In the genomic region with DNA sequence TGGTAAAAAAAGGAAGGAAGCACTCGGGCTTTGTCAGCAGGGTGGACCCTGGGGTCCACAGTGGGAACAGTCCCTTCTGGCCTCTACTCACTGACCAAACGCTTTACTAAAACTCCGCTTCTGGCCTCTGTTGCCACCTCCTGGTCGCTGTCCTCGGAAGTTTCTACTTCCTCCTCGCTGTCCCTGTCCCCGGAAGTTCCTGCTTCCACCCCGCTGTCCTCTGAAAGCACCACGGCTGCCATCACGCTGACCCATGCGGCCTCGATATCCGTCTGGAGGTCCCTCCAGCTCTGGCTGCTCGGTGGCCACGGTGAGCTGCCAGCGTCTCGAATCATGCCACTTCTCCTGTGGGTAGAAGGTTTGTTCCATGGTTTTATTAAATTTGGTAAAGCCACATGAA, we compare ENCODE assay signal across 25 mouse cellular contexts. TPM values are rescaled to one million over a fixed set of nuclear protein-coding genes. Genes with fewer than 3 reads are reported as not detected.
DNase-seq lines count a peak whose midpoint lies in the region; ATAC-seq and TF ChIP-seq lines count a peak whose summit lies in the region.
"Had no signal": no experiment of that assay in that cellular context is flagged by ENCODE, and none has a peak within 500 bp of the region (broad histone marks: within the 10 kb centered on the region; RNA-seq: fewer than 3 reads in every experiment).

No protein-coding gene starts in this region.

- intact Hi-C loops in heart, postnatal 36 days (cut with DNase I) = no loop called here
- intact Hi-C loops in heart, postnatal 25 days (cut with DNase I) = no loop called here

- no peak overlapping the region for H3K4me2 ChIP-seq in liver, postnatal 0 days (ENCODE audit: low read depth, low read length)
- H3K4me2 ChIP-seq in liver, embryonic 12.5 days = no peak overlapping the region
- H3K4me2 ChIP-seq in hindbrain, embryonic 14.5 days (replicated peaks) = no peak overlapping the region
- H3K4me2 ChIP-seq: embryonic facial prominence, embryonic 13.5 days; embryonic facial prominence, embryonic 15.5 days; forebrain, embryonic 12.5 days had no signal

- no peak overlapping the region for H3K4me3 ChIP-seq in liver, postnatal 0 days (ENCODE audit: low read depth, low read length)
- H3K4me3 ChIP-seq in liver, embryonic 12.5 days = no peak overlapping the region
- peak overlapping the region; percentile 19; the same call in 1 of the 2 replicates for H3K4me3 ChIP-seq in small intestine, adult 2 months (ENCODE audit: low read depth, low read length)
- H3K4me3 ChIP-seq in hindbrain, embryonic 14.5 days (replicated peaks; ENCODE audit: low read length) = no peak overlapping the region
- H3K4me3 ChIP-seq: embryonic facial prominence, embryonic 13.5 days; embryonic facial prominence, embryonic 15.5 days; erythroblast, embryonic 14.5 days; forebrain, embryonic 10.5 days; forebrain, embryonic 12.5 days had no signal

- no peak overlapping the region for H3K27ac ChIP-seq in liver, postnatal 0 days (ENCODE audit: low read depth)
- H3K27ac ChIP-seq in liver, embryonic 12.5 days = no peak overlapping the region
- H3K27ac ChIP-seq in small intestine, adult 2 months (ENCODE audit: insufficient read depth, low read depth, low read length) = no peak overlapping the region
- H3K27ac ChIP-seq in hindbrain, embryonic 14.5 days = no peak overlapping the region
- H3K27ac ChIP-seq: embryonic facial prominence, embryonic 13.5 days; embryonic facial prominence, embryonic 15.5 days; forebrain, embryonic 10.5 days; forebrain, embryonic 12.5 days had no signal

- H3K4me1 ChIP-seq in liver, postnatal 0 days (ENCODE audit: insufficient read depth) = peaks cover 7% of the 10 kb centered on the region
- H3K4me1 ChIP-seq in liver, embryonic 12.5 days = peaks cover 10% of the 10 kb centered on the region
- peaks cover 3% of the 10 kb centered on the region for H3K4me1 ChIP-seq in small intestine, adult 2 months (ENCODE audit: control insufficient read depth, insufficient read depth, insufficient read length, low read length)
- H3K4me1 ChIP-seq in hindbrain, embryonic 14.5 days (replicated peaks; ENCODE audit: control insufficient read depth, insufficient read depth, low read length) = peaks cover 7% of the 10 kb centered on the region

- no peaks in the 10 kb centered on the region for H3K27me3 ChIP-seq in liver, postnatal 0 days (ENCODE audit: insufficient read depth, low read length)
- no peaks in the 10 kb centered on the region for H3K27me3 ChIP-seq in liver, embryonic 12.5 days (replicated peaks)
- no peaks in the 10 kb centered on the region for H3K27me3 ChIP-seq in small intestine, adult 2 months (ENCODE audit: control insufficient read depth, insufficient read depth, low read length)
- H3K27me3 ChIP-seq in hindbrain, embryonic 14.5 days (ENCODE audit: control insufficient read depth, insufficient read depth, low read length) = no peaks in the 10 kb centered on the region
- H3K27me3 ChIP-seq: embryonic facial prominence, embryonic 13.5 days; embryonic facial prominence, embryonic 15.5 days; forebrain, embryonic 12.5 days had no signal

- 0 out of 2 replicates have a peak, but pooled peaks have one; percentile 26 for TF ChIP-seq CTCF in liver, postnatal 0 days (IDR thresholded peaks at IDR 0.05; ENCODE audit: low read depth)
- no peak for TF ChIP-seq CTCF in small intestine, adult 2 months (IDR thresholded peaks at IDR 0.05; ENCODE audit: extremely low read depth, insufficient read length, insufficient replicate concordance, low read depth, low read length)

- peak; percentile 94 for DNase-seq in heart, adult 11 months
- DNase-seq in heart, postnatal 36 days = no peak
- DNase-seq in heart, adult 8-10 months (ENCODE audit: low spot score) = peak; percentile 11
- no peak for DNase-seq in heart, postnatal 25 days (ENCODE audit: low spot score)
- no peak for DNase-seq in liver, postnatal 0 days
- no peak for DNase-seq in hindbrain, embryonic 14.5 days (ENCODE audit: low spot score)
- DNase-seq: adrenal gland, adult 2 months; adrenal gland, postnatal 14 days; cerebellum, adult 11 months; cerebellum, adult 18-20 months; cerebellum, adult 8-10 months; cerebellum, adult 9-11 months; cerebellum, postnatal 14 days; cerebellum, postnatal 36 days; embryo, embryonic 11 days had no signal

- ATAC-seq in liver, postnatal 0 days = no peak
- ATAC-seq in liver, embryonic 12.5 days = no peak
- no peak for ATAC-seq in hindbrain, embryonic 14.5 days (ENCODE audit: low FRiP score)
- ATAC-seq: forebrain, embryonic 14.5 days; forebrain, embryonic 16.5 days had no signal

- WGBS in liver, postnatal 0 days (ENCODE audit: insufficient replicate concordance) = 83% methylated on average over 17 of the region's 17 CpGs
- WGBS in liver, embryonic 12.5 days (ENCODE audit: insufficient replicate concordance) = 85% methylated on average over 17 of the region's 17 CpGs
- WGBS in small intestine, adult 2 months = 86% methylated on average over 17 of the region's 17 CpGs
- 92% methylated on average over 17 of the region's 17 CpGs for WGBS in hindbrain, embryonic 14.5 days

- no peak overlapping the region for H3K9ac ChIP-seq in liver, postnatal 0 days (replicated peaks)
- no peak overlapping the region for H3K9ac ChIP-seq in liver, embryonic 12.5 days
- no peak overlapping the region for H3K9ac ChIP-seq in hindbrain, embryonic 14.5 days
- H3K9ac ChIP-seq: embryonic facial prominence, embryonic 13.5 days; embryonic facial prominence, embryonic 15.5 days; forebrain, embryonic 12.5 days had no signal

- no peak for TF ChIP-seq EP300 in liver, postnatal 0 days (IDR thresholded peaks at IDR 0.05; ENCODE audit: low read depth)

- H3K36me3 ChIP-seq in liver, postnatal 0 days (replicated peaks; ENCODE audit: insufficient read depth, low read length) = peaks cover 59% of the 10 kb centered on the region
- H3K36me3 ChIP-seq in liver, embryonic 12.5 days = peaks cover 78% of the 10 kb centered on the region
- peaks cover 51% of the 10 kb centered on the region for H3K36me3 ChIP-seq in small intestine, adult 2 months (ENCODE audit: control insufficient read depth, insufficient read depth, low read length)
- H3K36me3 ChIP-seq in hindbrain, embryonic 14.5 days (replicated peaks; ENCODE audit: control insufficient read depth, insufficient read depth) = peaks cover 74% of the 10 kb centered on the region

- TF ChIP-seq POLR2A in small intestine, adult 2 months (IDR thresholded peaks at IDR 0.05; ENCODE audit: low read depth, low read length) = no peak

- H3K9me3 ChIP-seq in liver, postnatal 0 days (ENCODE audit: low read length) = no peaks in the 10 kb centered on the region
- no peaks in the 10 kb centered on the region for H3K9me3 ChIP-seq in liver, embryonic 12.5 days (replicated peaks)
- no peaks in the 10 kb centered on the region for H3K9me3 ChIP-seq in hindbrain, embryonic 14.5 days (ENCODE audit: control insufficient read depth, low read length)
- H3K9me3 ChIP-seq: embryonic facial prominence, embryonic 13.5 days; embryonic facial prominence, embryonic 15.5 days; forebrain, embryonic 10.5 days; forebrain, embryonic 12.5 days had no signal

RNA-seq across cellular contexts. Expression of gene Kif1bp, which starts 4.0 kb away (rescaled TPM):
- 10 to 100 TPM; 42.8 to 44.4 TPM for total RNA-seq in heart, postnatal 36 days (2021)
- 10 to 100 TPM; 43.5 to 46.8 (median 44.8) TPM for total RNA-seq in heart, adult 8-10 months (2022)
- 10 to 100 TPM; 36.8 to 41.7 TPM for total RNA-seq in heart, postnatal 25 days (2021)
- polyA plus RNA-seq in liver, postnatal 0 days (2015; fragmentation: Nextera tagmentation; extraction: Ambion mirVana) = 6.5 and 7.2 TPM in 2 replicates
- polyA plus RNA-seq in liver, embryonic 12.5 days (2016; fragmentation: Nextera tagmentation; extraction: Ambion mirVana) = 20.0 and 21.1 TPM in 2 replicates
- polyA plus RNA-seq in small intestine, adult 2 months (2012; rRNA removed) = 21.0 and 21.2 TPM in 2 replicates
- 90.4 and 96.8 TPM in 2 replicates for polyA plus RNA-seq in hindbrain, embryonic 14.5 days (2014; fragmentation: Nextera tagmentation; extraction: Ambion mirVana)

RNA-seq across cellular contexts. Expression of gene Ddx21, which starts 19.8 kb away (rescaled TPM):
- 10 to 100 TPM; 27.6 to 29.9 TPM for total RNA-seq in heart, postnatal 36 days (2021)
- 10 to 100 TPM; 27.4 to 31.3 (median 29.2) TPM for total RNA-seq in heart, adult 8-10 months (2022)
- 10 to 100 TPM; 26.8 to 27.8 TPM for total RNA-seq in heart, postnatal 25 days (2021)
- 7.2 and 8.3 TPM in 2 replicates for polyA plus RNA-seq in liver, postnatal 0 days (2015; fragmentation: Nextera tagmentation; extraction: Ambion mirVana)
- 38.3 and 40.6 TPM in 2 replicates for polyA plus RNA-seq in liver, embryonic 12.5 days (2016; fragmentation: Nextera tagmentation; extraction: Ambion mirVana)
- 1.9 and 2.3 TPM in 2 replicates for polyA plus RNA-seq in small intestine, adult 2 months (2012; rRNA removed)
- 15.9 and 17.8 TPM in 2 replicates for polyA plus RNA-seq in hindbrain, embryonic 14.5 days (2014; fragmentation: Nextera tagmentation; extraction: Ambion mirVana)

RNA-seq across cellular contexts. Expression of gene Srgn, which starts 55.0 kb away (rescaled TPM):
- total RNA-seq in heart, postnatal 36 days (2021) = 10 to 100 TPM; 45.2 to 51.5 TPM
- 10 to 100 TPM; 36.1 to 45.8 (median 37.8) TPM for total RNA-seq in heart, adult 8-10 months (2022)
- total RNA-seq in heart, postnatal 25 days (2021) = 10 to 100 TPM; 40.2 to 45.4 TPM
- polyA plus RNA-seq in liver, postnatal 0 days (2015; fragmentation: Nextera tagmentation; extraction: Ambion mirVana) = 108 and 110 TPM in 2 replicates
- 54.4 and 57.7 TPM in 2 replicates for polyA plus RNA-seq in liver, embryonic 12.5 days (2016; fragmentation: Nextera tagmentation; extraction: Ambion mirVana)
- polyA plus RNA-seq in small intestine, adult 2 months (2012; rRNA removed) = 6.5 and 8.2 TPM in 2 replicates
- polyA plus RNA-seq in hindbrain, embryonic 14.5 days (2014; fragmentation: Nextera tagmentation; extraction: Ambion mirVana) = 11.5 and 13.8 TPM in 2 replicates
- polyA plus RNA-seq: C2C12 had no signal

Comparison
In these comparisons a context has a peak if more than half of its experiments do, and no peak if none do; other contexts are left out.
1. DNase-seq: peak in heart, adult 11 months (single experiment) and heart, adult 8-10 months (single experiment); none in heart, postnatal 36 days (0 of 2), heart, postnatal 25 days (single experiment), liver, postnatal 0 days (single experiment) and hindbrain, embryonic 14.5 days (single experiment).